Mouse (Mus musculus): Measurements from ENCODE around the gene Phf2. TPM values are rescaled to one million over a fixed set of nuclear protein-coding genes. Genes with fewer than 3 reads are reported as not detected.

Phf2 gene
- total RNA-seq, 1 experiment from 2014 or later, result 14.3 TPM

DNA sequence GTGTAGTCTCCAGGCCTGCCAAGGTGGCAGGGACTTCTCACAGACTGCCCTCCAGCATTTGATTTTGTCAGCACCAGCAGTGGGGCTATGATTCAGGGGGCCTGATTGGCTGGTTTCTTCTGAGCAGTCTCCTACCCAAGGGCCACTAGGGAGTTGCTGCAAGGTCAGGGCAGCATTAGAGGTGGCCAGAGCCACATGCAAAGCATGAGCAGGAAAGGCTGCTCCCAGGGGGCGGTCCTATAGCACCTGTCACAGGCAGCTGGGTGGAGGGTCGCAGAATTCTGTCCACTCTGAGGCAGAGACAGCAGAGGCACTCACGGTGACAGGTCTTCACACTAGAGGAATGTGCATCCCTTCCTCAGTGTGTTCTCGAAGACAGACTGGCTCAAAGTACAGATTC, 12.1 kb downstream of the Phf2 start:
- ATAC-seq (replicated peaks; ENCODE audit: low read depth, poor library complexity, severe bottlenecking), result no peak

DNA sequence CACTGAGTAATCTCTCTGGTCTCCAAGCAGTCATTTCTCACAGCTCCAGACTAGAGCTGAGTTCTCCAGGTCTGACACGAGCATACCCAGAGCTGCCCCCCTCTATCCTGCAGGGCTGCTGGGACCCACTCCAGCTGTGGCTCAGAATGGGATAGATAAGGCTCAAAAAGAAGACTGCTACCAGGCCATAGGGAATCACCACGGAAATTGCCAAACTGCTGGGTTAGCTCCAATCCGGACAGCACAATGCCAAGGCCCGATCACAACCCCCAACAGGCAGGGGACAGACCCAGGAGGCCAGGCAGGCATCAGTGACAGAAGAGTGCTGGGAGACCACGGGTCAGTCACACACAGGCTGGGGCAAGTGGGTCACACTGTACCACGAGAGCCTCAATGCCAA, 12.9 kb downstream of the Phf2 start:
- no peak for ATAC-seq (replicated peaks; ENCODE audit: low read depth, poor library complexity, severe bottlenecking)

DNA sequence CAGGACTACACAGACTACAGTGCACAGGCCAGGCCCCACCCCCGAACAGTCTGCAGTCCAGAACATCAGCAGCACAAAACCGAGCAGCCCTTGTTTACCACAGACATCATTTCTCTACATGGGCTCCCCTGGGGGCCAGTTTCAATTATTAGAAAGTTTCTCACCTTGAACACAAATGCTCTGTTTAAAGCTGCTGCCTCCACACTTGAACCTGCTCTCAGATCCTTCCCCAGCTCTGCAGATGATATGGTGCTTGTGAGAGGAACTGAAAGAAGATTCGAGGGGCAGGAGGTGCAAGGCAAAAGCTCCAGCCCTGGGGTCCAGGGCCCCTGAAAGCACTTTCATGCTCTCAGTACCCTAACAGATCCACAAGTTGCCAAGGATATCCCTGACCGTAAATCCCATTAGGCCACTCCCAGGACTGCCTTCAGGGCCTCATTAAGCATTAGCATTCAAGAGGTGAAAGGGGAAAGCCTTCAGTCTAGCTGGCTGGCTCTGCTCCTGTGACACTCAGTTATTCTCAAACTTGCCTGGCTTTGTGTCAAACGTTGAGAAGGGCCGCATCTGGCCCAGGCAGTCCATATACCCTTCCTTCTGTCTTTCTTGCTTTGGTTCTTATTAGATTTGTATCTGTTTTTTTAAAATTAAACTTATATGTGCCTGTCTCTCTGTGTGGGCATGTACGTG, 13.5 kb downstream of the Phf2 start:
- no peak for ATAC-seq (replicated peaks; ENCODE audit: low read depth, poor library complexity, severe bottlenecking)

DNA sequence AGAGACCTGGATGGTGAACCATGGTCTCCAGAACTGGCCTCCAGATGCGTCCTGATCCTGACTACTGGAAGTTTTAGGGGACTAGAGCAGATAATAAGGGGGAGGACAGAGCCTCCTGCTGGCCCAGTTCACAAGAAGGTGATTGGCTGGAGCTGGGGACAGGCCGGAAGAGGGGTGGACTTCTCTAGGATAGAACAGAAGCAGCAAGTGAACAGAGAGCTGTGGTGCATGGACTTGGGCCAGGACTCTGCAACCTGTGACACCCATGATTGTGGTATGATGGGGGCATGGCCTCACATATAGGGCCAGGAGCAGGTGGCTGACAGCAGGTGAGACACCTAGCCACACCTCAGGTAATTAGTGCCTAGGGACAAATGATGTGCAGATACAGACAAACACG, 17.0 kb downstream of the Phf2 start:
- ATAC-seq (replicated peaks; ENCODE audit: low read depth, poor library complexity, severe bottlenecking), result no peak

DNA sequence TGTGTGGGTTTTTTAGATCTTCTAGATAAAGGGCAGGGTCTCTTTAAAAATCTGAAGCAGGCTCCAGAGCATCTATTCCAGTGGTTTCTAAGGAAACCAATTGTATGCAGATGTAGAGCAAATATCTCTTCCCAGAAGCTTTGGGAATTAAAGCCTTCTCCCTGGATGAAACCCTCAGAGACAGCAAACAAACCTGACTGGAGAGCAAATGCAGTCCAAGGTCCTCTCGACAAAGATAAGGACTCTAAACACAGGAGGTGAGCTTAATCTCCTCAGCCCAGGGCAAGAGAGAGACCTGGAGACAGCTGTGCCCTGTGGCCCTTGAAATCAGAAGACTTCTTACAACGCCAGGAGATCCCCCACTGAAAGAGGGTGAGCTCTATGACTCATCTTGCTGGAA, 17.4 kb downstream of the Phf2 start:
- ATAC-seq (replicated peaks; ENCODE audit: low read depth, poor library complexity, severe bottlenecking), result no peak

DNA sequence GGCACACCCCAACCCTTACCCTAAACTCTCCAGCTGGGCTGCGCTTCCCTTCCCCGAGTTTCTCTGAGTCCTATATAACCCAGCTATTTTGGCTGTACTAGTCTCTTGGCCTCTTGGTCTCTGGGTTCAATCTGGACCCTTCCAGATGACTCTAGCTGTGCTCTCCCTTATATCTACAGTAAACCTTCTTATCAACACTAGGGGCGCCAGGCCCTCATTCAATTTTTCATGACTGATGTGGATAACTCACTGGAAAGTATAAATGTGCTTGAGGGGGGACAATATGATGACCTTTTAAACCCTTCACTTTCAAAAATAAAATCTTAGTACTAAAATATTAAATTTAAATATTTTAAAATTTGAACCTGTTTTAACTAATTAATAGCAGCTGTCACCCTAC, 18.1 kb downstream of the Phf2 start:
- ATAC-seq (replicated peaks; ENCODE audit: low read depth, poor library complexity, severe bottlenecking), result peak; percentile 52

DNA sequence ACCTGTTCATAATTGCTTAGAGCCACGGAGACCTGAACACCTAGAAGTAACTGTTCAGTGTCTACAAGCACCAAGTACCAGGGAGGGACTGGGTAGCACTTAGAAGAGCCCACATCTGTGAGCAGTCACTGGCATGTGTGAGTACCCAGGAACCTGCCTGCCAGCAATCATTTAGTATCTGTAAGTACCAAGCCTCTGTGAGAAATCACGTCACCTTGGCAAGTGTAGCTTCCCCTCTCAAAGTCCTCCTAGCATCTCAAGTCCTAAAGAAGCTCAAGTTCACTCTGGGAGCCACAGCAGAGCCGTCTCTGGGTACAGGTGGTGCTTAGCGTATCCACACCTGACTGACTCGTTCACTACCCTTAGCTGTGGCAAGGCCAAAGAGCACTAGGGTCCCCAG, 19.2 kb downstream of the Phf2 start:
- ATAC-seq (replicated peaks; ENCODE audit: low read depth, poor library complexity, severe bottlenecking), result no peak

DNA sequence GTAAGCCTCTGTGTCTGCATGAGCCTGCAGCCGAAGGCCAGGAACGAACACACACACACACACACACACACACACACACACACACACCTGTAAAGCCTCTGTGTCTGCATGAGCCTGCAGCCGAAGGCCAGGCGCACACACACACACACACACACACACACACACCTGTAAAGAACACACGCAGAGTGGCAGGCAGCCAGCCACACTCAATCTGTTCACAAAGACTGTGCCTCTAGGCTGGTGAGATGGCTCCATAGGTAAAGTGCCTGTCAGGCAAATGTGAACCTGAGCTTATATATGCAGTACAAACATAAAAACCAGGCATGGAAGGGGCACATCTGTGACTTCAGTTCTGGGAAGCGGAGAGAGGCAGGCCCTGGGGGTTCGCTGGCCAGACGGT, 20.1 kb downstream of the Phf2 start:
- ATAC-seq (replicated peaks; ENCODE audit: low read depth, poor library complexity, severe bottlenecking), result no peak

DNA sequence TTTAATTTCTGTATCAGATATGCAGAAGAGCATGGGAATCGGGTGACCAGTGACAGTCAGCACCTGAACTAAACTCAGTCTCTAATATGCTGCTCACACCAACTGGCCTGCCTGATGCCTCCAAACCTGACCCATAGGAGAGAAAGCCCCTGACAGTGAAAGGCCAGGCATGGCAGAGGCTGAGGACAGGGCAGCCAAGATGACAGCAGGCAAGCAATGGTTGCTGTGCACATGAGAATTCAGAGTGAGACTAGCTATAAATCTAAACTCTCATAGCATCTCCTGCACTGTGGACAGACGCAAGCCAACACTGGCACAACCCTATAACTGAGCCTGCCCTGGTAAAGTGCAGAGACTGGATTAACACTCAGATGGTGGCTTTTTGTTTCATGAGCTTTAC, 20.6 kb downstream of the Phf2 start:
- no peak for ATAC-seq (replicated peaks; ENCODE audit: low read depth, poor library complexity, severe bottlenecking)

DNA sequence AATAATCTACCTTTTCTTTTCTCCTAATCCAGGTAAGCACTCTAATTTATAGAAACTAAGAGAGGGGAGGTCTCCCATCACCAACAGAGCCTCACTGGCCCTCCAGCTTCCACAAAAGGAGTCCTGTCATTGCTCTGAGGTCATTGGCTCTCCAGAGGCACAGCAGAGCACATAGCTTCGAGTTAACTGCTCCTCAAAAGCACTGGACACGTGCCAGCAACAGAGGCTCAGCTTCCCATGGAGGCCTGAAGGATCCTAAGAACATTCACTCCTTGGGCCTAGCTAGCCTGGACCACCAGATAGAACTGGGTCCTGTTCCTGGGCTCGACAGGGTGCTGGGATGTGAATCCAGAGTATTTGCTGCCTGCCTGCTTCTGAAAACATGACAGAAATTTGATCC, 21.8 kb downstream of the Phf2 start:
- ATAC-seq (replicated peaks; ENCODE audit: low read depth, poor library complexity, severe bottlenecking), result no peak

DNA sequence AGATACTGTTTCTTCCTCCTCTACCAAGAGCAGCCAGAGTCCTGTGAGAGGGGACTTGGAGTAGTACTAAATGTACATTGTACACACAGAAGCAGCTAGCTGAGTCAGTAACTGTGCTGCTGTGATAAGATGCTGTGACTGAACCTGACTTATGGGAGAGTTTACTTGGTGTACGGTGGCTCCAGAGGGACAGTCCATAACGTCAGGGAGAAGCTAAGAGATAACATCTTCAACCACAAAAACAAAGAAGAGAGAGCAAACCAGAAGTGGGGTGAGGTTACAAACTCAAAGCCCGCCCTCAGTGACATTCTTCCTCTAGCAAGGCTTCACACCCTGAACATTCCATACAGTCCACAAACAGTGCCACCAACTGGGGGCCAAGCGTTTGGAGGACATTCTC, 25.6 kb downstream of the Phf2 start:
- ATAC-seq (replicated peaks; ENCODE audit: low read depth, poor library complexity, severe bottlenecking), result peak; percentile 45

DNA sequence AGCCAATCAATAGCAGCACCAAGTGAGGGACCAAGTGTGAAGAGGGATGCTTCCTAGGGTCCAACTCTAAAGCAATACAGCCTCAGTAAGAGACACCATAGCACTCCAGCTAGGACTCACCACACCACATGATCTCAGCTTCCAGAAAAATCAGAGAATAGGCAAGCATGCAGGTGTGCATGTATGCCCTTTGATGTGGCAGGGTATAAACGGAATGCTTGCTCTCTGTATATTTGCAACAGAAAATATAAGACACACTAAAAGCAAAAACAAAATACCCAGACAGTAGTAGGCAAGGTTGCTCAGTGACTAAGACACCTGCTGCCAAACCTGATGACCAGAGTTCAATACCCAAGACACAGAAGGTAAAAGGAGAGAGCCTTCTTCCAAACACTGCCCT, 27.4 kb downstream of the Phf2 start:
- no peak for ATAC-seq (replicated peaks; ENCODE audit: low read depth, poor library complexity, severe bottlenecking)

DNA sequence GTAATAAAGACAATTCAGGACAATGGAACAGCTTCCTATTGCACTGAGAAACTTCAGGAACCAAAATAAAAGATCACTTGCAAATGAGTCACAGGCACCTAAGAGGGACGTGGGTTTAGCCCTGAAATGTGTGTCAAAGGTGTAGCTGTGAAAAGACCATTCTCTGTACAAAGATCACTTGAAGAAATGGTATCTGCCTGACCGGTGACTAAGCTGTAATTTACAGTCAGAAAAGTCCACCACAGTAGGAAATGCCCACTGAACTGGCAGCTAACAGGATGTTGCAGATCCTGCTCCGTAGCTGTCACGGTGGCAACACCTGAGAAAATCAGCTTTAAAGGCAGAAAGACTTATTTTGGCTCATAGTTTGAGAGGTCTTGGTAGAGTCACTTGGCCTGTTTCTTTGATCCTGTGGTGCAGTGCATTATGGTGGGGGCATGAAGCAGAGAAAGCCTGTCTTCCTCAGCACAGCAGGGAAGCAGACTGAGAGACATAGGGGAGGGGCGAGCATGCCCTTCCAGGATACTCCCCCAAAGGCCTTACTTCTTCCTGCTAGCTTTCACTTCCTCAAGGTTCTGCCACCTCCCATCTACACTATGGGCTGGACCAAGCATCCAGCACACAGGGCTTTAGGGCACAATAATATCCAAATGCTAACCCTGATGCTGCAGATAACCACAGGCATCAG, 28.9 kb downstream of the Phf2 start:
- peak; percentile 80 for ATAC-seq (replicated peaks; ENCODE audit: low read depth, poor library complexity, severe bottlenecking)

DNA sequence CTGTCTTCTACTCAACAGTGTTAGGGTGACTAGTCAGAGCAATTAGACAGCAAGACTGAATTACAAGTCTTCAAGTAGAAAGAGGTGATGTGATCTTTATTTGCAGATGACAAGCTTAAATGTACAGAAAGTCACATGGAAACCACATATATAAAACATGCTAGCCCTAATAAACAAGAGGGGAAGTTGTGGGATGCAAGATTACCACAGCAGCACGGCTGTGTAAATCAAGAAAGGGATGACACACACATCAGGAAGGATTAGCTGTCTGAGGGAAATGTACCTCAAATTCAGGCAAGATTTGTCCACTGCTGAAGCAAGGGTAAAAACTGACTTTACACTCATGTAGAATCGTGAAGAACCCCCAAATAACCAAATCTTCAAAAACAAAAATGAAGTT, 32.6 kb downstream of the Phf2 start:
- ATAC-seq (replicated peaks; ENCODE audit: low read depth, poor library complexity, severe bottlenecking), result peak; percentile 52

DNA sequence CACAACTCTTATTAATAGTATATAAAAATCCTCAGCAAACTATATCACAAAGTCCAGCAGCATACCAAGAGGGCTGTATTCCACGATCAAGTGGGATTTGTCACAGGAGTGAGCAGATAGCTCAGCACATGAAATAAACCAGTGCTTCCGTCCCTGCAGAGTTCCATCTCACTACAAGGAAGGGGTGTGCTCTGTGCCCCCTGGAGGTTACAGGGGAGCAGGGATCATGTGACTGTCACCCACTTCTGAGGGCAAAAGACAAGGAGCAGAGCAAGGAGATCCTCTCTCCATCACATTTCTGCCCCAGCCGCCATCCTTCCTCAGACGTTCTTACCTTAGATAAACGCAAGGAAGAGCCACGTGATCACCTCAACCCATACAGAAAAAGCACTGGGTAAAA, 33.4 kb downstream of the Phf2 start:
- no peak for ATAC-seq (replicated peaks; ENCODE audit: low read depth, poor library complexity, severe bottlenecking)

DNA sequence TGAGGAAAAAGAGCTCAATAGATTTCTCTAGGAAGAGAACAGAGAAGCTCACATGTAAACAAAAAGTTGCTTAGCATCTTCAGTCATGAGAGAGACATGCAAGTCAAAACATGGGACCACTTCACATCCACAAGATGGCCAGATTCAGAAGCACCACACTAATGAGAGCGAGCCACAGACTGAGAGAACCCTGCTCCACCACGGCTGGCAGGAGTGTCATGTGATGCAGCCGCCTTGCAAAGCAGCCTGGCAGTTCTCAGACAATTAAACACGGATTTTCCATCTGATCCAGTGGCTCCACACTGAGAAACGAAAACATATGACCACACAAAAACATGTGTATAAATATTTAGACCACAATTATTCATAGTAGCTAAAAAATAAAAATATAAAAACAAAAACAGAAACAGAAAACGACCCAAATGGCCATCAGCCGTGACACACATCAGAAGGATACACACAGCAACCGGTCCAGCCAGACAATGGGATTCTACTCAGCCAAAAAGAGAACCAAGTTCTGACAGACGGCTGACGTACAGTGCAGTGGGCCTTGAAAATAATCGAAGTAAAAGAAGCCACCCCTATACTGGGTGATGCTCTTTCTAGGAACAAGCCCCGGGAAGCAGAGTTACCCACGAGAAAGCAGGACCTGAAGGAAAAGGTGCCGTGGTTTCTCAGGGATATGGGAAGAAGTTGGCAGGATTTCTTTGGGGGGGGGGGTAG, 40.2 kb downstream of the Phf2 start:
- ATAC-seq (replicated peaks; ENCODE audit: low read depth, poor library complexity, severe bottlenecking), result no peak

DNA sequence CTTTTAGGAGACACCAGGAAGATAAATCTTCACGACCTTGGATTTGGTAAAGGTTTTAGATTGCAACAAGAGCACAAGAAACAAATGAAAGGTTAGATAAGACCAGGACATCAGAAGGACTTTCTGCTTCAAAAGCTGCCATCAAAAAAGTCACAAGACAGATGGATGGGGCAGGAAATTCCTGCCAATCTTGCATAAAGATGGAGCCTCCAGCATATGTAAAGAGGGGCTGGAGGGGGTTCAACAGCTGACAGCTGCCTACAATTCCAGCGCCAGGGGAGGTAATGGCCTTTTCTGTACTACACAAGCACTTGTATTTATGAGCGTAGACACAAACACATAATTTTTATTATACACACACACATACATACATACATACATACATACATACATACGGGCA, 41.1 kb downstream of the Phf2 start:
- no peak for ATAC-seq (replicated peaks; ENCODE audit: low read depth, poor library complexity, severe bottlenecking)

DNA sequence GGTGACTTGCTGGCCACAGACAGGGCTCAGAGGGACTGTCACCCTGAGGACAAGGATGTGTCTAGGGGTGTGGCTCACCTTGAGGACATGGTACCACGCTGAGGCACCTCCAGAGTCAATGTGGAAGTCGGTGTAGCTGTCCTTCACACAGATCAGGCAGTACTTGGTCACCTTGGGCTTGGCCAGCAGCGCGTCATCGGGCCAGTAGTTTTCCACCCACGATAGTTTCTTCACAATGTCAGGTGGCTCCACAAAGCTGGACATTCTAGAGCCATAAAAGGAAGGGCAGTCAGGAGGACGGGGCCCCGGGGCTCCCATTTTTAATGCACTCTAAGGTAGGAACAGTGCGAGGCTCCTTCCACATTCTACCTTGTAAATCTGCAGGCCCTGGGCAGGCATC, 48.0 kb downstream of the Phf2 start:
- no peak for ATAC-seq (replicated peaks; ENCODE audit: low read depth, poor library complexity, severe bottlenecking)

DNA sequence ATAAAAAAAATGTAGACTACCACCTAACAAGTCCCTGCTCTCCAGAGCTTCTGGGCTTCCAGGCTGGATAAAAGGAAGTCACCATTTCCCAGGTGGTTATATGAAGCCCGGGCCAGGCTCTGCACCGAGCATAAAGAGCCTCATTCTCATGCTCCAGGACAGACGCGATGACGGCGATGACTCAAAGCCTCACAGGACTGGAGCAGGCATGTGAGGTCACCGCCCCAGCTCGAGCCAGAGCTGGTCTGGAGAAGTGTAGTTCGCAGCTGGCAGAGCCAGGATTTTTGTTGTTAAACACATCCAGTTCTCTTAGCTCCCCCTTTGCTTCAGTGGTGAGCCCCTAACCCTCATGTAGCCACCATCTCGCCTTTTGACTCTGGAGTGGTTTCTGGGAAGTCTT, 48.6 kb downstream of the Phf2 start:
- no peak for ATAC-seq (replicated peaks; ENCODE audit: low read depth, poor library complexity, severe bottlenecking)

DNA sequence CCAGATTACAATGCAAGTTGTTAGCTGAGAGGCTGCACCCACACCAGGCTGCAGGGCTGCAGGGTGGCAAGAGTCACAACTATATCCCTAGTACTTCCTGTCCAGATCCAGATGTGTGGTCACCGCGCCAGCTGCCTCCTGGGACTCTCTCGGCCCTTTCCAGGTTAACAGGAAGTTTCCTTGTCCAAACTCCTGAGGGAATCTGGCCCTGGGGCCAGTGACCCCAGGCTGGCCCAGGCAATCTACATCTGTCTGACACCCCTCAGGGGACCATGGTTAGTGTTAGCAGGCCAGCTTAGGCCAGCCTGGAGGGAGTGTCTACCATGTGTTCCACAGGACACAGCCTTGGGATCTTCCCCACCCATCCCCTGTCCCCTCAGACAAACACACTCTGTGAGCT, 51.8 kb downstream of the Phf2 start:
- no peak for ATAC-seq (replicated peaks; ENCODE audit: low read depth, poor library complexity, severe bottlenecking)

DNA sequence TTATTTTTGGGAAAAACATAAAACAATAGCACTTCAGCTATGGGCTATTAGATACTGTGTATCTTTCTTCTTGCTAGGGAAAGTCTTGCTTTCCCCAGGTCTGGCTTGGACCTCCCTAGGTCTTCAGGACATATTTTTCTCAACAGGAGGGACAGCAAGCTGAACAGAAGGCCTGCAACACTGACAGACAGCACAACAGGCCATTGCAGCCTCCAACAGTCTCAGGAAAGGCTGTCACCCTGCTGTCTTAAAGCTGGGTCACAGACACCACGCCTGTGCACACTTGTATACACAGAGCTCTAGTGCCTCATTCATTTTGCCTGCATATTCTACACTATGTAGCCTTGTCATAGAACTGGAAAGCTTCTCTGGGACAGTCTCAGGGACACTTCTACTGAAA, 56.5 kb downstream of the Phf2 start:
- ATAC-seq (replicated peaks; ENCODE audit: low read depth, poor library complexity, severe bottlenecking), result no peak

DNA sequence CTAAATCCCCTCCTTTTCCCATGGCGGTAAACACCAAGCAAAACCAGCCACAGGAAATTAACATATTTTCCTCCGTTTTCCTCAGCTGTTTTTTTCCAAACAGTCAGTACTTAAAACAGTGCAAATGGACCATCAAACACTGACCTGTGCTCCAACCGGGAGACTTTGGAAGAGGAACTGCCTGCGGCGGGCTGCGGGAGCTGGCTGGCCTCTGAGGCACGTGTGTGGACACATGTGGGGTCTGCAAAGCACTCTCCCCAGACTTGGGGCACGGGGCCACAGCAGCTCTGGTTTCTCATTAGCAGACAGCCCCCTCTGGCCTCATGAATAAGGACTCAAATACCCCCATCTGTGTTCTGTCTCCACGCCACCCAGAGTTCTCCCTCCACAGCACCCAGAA, 59.9 kb downstream of the Phf2 start:
- no peak for ATAC-seq (replicated peaks; ENCODE audit: low read depth, poor library complexity, severe bottlenecking)
